Mouse (Mus musculus) left cerebral cortex, adult 9 months (tissue): ENCODE measurements around the gene Lgals8.
A peak's percentile ranks its signal among the peaks of the same experiment; 100 is the strongest.
"Not testable (repeated sequence)": the region's sequence is repeated elsewhere in the genome, so short reads cannot be mapped to it uniquely, and the experiment has no call there.

ENCODE experiments used
- DNase-seq, 2 experiments: peaks; one replicate each; pipeline ENCODE4 v3.0.0; 2022; ENCODE audit warnings: low spot score in 2 of 2

The Lgals8 gene

DNA sequence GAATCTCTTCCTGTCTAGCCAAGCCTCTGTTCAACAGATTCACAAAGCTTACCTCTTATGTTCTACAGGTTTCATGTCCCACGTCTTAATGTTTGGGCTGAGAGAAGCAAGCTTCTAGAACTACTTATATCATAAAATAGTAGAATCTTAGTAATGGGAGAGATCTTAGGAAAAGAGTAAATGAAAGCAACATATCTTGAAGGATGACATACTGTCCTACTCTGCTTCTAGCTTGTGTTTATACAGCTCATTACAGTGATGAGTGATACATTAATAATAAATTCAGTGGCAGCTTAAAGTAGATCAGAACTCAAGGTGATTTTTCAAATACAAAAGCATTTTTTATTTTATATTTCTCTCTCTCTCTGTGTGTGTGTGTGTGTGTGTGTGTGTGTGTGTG is at the start of gene Lgals8:
TSS of gene Lgals8 (minus strand) at position 101 of the 400 bp plus-strand sequence.
- no peak for DNase-seq

DNA sequence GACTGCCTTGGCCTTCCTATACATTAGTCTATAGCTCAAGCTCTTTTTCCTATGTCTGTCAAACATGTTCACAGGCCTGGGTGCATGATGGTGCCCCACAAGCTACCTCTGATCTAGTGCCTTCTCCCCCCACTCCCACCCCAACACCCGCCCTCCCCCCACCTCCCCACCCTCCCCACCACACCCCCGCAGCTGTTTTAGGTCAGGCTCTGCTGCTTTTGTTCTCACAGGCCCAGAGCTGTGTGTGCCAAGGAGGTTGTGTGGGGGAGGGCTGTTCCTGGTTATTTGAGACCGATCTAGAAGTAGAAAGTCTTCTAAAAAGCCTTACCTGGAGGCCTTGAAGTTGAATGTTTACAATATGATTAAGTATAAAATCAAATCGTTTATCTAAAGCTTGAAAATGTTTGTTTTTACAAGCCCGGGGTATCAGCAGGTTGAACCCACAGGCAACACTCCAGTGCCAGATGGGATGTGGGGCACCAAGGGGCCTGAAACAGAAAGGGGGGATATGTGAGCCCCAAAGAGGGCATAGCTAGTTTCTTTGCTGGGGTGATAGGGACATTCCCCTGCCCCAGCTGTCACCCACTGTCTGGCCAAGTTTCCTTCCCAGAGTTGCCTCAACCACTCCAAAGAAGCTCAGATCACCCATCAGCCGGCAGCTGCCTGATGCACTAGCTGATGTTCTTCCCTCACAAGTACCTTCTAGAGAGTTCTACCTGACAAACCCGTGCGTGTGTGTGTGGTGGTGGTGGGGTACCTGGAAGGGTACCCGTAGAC is 46.6 kb upstream of the Lgals8 start:
- DNase-seq, result no peak

GRCm38 (mm10) chr13:12510032-12510431 is 45.3 kb upstream of the Lgals8 start:
- DNase-seq, result no peak

GRCm38 (mm10) chr13:12507426-12507825 is 42.7 kb upstream of the Lgals8 start:
- DNase-seq, result no peak

DNA sequence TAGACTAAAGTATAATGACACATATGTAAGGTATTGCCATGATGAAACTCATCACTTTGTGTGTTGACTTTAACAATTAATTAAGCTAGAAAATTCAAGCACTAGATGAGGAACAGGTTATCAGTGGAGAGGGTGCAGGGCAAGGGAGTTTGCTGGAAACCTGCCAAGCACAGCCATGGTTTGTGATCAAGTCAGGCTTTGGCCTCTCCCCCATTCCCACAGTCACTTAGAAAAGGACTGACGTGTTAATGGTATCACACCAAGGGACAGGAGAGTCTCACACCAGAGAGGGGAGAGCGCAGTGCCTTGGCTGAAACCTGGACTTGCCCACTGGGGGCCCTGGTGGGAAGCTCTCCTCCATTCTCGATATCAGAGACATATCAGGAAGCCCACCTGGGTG is 40.6 kb upstream of the Lgals8 start:
- no peak for DNase-seq

GRCm38 (mm10) chr13:12503238-12503751 is 38.6 kb upstream of the Lgals8 start:
- DNase-seq, result no peak

DNA sequence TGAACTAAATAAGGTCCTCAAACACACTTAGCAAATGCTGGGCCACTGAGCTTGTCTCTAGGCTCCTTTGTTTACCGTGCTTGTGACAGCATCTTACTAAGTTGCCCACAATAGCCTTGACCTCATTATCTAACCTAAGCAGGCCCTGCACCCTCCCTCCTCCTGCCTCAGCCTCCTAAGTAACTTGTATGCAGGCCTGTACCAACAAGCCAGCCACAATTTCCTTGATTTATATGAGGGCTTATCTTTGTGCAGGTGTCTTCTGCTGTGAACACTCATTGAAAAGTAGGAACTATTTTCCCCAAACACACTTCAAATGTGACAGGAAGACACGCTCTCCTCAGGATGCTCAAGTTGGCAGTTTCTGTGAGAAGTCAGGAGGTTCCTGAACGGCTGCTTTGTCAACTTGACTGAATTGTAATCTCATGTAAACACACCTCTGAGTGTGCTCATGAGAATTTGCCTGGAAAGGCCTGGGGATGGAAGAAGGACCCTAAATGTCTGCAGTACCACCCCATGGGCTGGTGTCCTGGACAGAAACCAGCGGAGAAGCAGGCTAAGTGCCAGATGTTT is 38.0 kb upstream of the Lgals8 start:
- no peak for DNase-seq

DNA sequence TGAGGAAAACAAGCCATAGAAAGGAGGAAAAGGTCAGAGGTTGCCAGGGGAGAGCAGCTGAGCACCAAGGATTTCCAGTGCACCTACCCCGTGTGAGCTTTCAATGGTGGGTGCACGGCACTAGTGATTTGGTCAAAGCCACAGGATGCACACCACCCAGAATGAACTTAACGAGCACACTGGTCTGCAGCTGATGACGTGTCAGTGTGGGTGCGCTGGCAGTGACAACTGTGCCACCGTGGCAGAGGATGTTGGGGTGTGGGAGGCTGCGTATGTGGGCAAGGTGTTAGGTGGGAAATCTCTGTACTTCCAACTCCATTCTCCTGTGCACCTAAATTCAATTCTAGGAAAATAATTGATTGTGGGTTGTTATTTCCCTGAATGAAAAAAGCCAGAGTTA is 34.4 kb upstream of the Lgals8 start:
- peak in 1 of 2 experiments; percentile 16 for DNase-seq

- no peak for DNase-seq
Measured at GRCm38 (mm10) chr13:12497809-12498208, 33.1 kb upstream of the Lgals8 start.

- no peak for DNase-seq
Measured at GRCm38 (mm10) chr13:12494750-12495149, 30.0 kb upstream of the Lgals8 start.

- no peak for DNase-seq
Measured at GRCm38 (mm10) chr13:12492515-12492914, 27.8 kb upstream of the Lgals8 start.

GRCm38 (mm10) chr13:12485640-12486039 is 20.9 kb upstream of the Lgals8 start:
- no peak for DNase-seq

GRCm38 (mm10) chr13:12485197-12485596 is 20.5 kb upstream of the Lgals8 start:
- DNase-seq, result no peak

DNA sequence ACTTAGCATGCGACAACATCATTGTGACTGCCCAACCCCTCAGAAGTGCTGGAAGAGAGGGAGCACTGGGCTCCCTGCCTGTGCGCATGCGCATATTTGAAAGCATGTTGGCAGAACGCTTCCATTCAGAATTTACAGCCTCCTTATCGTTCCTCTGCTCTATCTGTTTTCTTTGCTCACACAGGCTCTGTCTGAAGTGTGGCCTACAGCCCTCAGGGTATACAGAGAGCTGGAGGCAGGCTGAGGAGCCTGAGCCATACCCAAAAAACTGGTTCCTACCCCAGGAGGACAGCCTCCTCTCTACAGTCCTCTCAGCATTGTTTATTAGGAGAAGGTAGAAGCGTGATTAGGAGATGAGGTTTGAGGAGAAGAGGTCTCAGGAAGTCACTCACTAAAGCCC is 15.1 kb upstream of the Lgals8 start:
- DNase-seq, result no peak

- no peak for DNase-seq
Measured at GRCm38 (mm10) chr13:12478301-12478700, 13.6 kb upstream of the Lgals8 start.

DNA sequence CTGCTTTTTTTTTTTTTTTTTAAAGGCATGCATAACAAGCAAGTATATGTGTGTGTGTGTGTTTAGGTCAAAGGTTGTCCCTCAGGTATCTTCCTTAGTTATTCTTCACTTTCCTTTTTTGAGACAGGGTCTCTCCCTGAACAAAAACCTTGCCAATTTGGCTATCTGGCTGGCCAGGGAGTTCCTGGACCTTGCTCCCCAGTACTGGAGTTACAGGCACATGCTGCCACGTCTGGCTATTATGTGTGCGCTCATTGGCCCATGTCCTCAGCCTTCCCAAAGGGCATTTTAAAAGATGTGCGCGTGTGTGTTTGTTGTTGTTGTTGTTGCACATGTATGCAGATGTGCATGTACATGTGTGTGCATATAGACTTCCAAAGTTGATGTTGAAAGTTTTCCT is 12.1 kb upstream of the Lgals8 start:
- no peak for DNase-seq

GRCm38 (mm10) chr13:12475239-12475638 is 10.5 kb upstream of the Lgals8 start:
- no peak for DNase-seq

DNA sequence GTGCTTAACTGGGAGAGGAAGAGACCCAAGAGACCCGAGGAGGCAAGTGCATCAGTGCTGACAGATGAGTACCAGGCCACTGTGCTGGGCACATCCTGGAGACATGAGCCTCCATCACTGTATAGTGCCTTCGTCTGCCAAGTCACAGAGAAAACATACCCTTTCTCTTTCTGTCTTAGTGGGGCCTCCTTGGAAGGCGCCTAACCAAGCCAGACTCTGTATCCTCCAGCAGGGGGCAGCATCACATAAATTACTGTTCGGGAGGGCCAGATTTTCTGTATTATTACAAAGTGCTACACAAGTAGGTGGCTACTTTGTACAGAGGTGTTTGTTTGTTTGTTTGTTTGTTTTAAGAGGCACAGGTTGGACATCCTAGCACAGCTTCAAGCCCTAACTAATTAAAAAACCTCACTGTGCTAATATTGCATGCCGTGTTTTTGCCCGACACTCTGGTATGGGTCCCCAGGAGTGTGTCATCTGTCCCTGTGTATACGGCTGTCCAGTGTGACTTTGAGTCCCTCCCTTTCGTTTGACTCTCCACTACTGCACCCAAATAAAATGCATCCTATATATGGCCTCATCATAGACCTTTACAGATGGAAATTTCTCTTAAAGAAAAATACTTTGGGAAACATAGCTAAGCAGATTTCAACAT is 9.1 kb upstream of the Lgals8 start:
- DNase-seq, result peak in 1 of 2 experiments; percentile 75

DNA sequence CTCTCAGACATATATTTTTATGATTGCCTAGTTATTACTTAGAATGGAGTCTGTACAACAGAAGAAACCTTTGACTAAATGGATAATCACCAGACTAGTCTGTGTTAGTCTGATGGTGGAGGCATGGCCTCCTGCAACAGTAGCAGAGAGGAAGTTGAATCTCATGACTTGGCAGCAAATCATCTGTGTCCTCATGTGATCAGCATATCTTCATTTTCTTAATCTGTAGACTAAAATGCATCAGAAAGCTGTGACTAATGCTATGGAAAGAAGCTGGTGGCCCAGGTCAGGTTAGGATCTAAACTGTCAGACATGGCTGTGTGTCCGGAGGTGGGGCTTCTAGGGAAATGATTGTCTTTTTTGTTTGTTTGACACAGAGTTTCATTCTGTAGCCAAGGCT is 3.7 kb upstream of the Lgals8 start:
- DNase-seq, result no peak

GRCm38 (mm10) chr13:12464159-12464558 is 585 bp downstream of the Lgals8 start:
- not testable (repeated sequence) for DNase-seq

GRCm38 (mm10) chr13:12462623-12463022 is 2.1 kb downstream of the Lgals8 start:
- no peak for DNase-seq

- DNase-seq, result no peak
Measured at GRCm38 (mm10) chr13:12461730-12462119, 3.0 kb downstream of the Lgals8 start.
